Mouse (Mus musculus): ENCODE results near the gene Jpt1. TPM values are rescaled to one million over a fixed set of nuclear protein-coding genes. Genes with fewer than 3 reads are reported as not detected.
A peak's percentile ranks its signal among the peaks of the same experiment; 100 is the strongest.
"Not testable (repeated sequence)": the region's sequence is repeated elsewhere in the genome, so short reads cannot be mapped to it uniquely, and the experiment has no call there.

The Jpt1 gene
- polyA plus RNA-seq, 1 experiment = 86.6 TPM

GRCm38 (mm10) chr11:115534759-115535371 is 20.7 kb upstream of the Jpt1 start:
- Histone ChIP-seq H3K4me1 (ENCODE audit: control insufficient read depth) (peaks cover 39% of the 10 kb centered on the region), H3K27me3 (ENCODE audit: control insufficient read depth) (no peaks in the 10 kb centered on the region)

GRCm38 (mm10) chr11:115526446-115526845 is 12.3 kb upstream of the Jpt1 start:
- not testable (repeated sequence) for H3K4me3 ChIP-seq (replicated peaks); H3K27me3 ChIP-seq (ENCODE audit: control insufficient read depth); H3K4me1 ChIP-seq (ENCODE audit: control insufficient read depth); H3K9me3 ChIP-seq (ENCODE audit: control insufficient read depth, low read length)
- H3K36me3 ChIP-seq (ENCODE audit: control insufficient read depth) = peaks cover 88% of the 10 kb centered on the region

More at GRCm38 (mm10) chr11:115534759-115535371, 20.7 kb upstream of the Jpt1 start:
- H3K4me3 ChIP-seq (replicated peaks) = peak overlapping the region; percentile 74
- peaks cover 47% of the 10 kb centered on the region for H3K36me3 ChIP-seq (ENCODE audit: control insufficient read depth)
- no peaks in the 10 kb centered on the region for H3K9me3 ChIP-seq (ENCODE audit: control insufficient read depth, low read length)
- no peak for TF ChIP-seq TAL1 (IDR thresholded peaks at IDR 0.05; ENCODE audit: low read length)
- no peak for TF ChIP-seq GATA1 (IDR thresholded peaks at IDR 0.05; ENCODE audit: low read length)

- no peaks in the 10 kb centered on the region for H3K4me1 ChIP-seq (ENCODE audit: control insufficient read depth)
- H3K27me3 ChIP-seq (ENCODE audit: control insufficient read depth) = no peaks in the 10 kb centered on the region
- H3K36me3 ChIP-seq (ENCODE audit: control insufficient read depth) = peaks cover 60% of the 10 kb centered on the region
- H3K9me3 ChIP-seq (ENCODE audit: control insufficient read depth, low read length) = no peaks in the 10 kb centered on the region
- TF ChIP-seq TAL1 (IDR thresholded peaks at IDR 0.05; ENCODE audit: low read length) (no peak), GATA1 (IDR thresholded peaks at IDR 0.05; ENCODE audit: low read length) (no peak)
- no peak overlapping the region for H3K4me3 ChIP-seq (replicated peaks)
Measured at GRCm38 (mm10) chr11:115522703-115523102, 8.5 kb upstream of the Jpt1 start.

GRCm38 (mm10) chr11:115522238-115522637 is 8.1 kb upstream of the Jpt1 start:
- TF ChIP-seq GATA1 (IDR thresholded peaks at IDR 0.05; ENCODE audit: low read length) = no peak
- TF ChIP-seq TAL1 (IDR thresholded peaks at IDR 0.05; ENCODE audit: low read length) = no peak
- peaks cover 55% of the 10 kb centered on the region for H3K36me3 ChIP-seq (ENCODE audit: control insufficient read depth)
- H3K4me3 ChIP-seq (replicated peaks) = no peak overlapping the region
- no peaks in the 10 kb centered on the region; the same call in 1 of the 2 replicates for H3K4me1 ChIP-seq (ENCODE audit: control insufficient read depth)
- H3K27me3 ChIP-seq (ENCODE audit: control insufficient read depth) = no peaks in the 10 kb centered on the region
- no peaks in the 10 kb centered on the region for H3K9me3 ChIP-seq (ENCODE audit: control insufficient read depth, low read length)

DNA sequence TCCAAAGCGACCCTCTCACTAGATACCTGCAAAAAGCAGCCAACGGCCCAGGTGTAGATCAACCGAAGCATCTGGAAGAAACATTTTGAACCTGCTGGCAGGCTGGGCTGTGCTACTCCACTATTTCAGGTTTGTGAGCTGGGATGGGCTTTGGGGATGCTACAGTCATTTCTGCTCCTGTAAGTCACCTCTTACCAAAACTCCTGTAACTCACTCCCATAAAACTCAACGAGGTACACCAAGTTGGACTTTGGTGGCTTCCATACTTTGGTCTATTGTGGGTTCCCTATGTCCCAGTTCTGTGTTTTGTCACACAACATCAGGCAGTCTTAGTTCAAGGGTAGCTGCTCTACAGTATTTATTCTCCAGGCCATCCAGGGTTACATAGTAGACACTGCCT is 6.9 kb upstream of the Jpt1 start:
- Histone ChIP-seq H3K4me1 (ENCODE audit: control insufficient read depth) (no peaks in the 10 kb centered on the region; the same call in 1 of the 2 replicates), H3K27me3 (ENCODE audit: control insufficient read depth) (no peaks in the 10 kb centered on the region), H3K9me3 (ENCODE audit: control insufficient read depth, low read length) (no peaks in the 10 kb centered on the region), H3K4me3 (replicated peaks) (no peak overlapping the region), H3K36me3 (ENCODE audit: control insufficient read depth) (peaks cover 44% of the 10 kb centered on the region)
- no peak for TF ChIP-seq TAL1 (IDR thresholded peaks at IDR 0.05; ENCODE audit: low read length)
- TF ChIP-seq GATA1 (IDR thresholded peaks at IDR 0.05; ENCODE audit: low read length) = no peak

DNA sequence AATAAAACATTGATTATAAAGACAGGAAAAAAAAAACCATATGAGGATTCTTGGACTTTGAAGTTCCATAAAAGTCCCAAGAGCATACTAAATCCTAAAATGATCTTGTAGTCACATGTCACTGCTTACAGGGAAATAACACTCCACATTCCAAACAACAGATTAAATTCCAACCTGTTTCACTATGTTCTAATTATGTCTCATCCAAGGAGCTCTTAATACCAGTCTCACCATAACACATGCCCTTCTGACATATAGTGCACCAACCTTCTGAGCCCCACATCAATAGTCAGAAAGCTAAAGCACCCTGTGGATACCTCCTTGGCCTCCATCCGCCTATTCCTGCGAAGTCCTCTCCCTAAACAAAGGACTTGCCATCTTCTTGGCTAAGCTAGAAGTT is 6.0 kb upstream of the Jpt1 start:
- peaks cover 1% of the 10 kb centered on the region for H3K4me1 ChIP-seq (ENCODE audit: control insufficient read depth)
- H3K4me3 ChIP-seq (replicated peaks) = no peak overlapping the region
- no peaks in the 10 kb centered on the region for H3K27me3 ChIP-seq (ENCODE audit: control insufficient read depth)
- H3K36me3 ChIP-seq (ENCODE audit: control insufficient read depth) = peaks cover 35% of the 10 kb centered on the region
- H3K9me3 ChIP-seq (ENCODE audit: control insufficient read depth, low read length) = no peaks in the 10 kb centered on the region
- TF ChIP-seq GATA1 (IDR thresholded peaks at IDR 0.05; ENCODE audit: low read length) (no peak), TAL1 (IDR thresholded peaks at IDR 0.05; ENCODE audit: low read length) (no peak)

- H3K4me1 ChIP-seq (ENCODE audit: control insufficient read depth) = peaks cover 6% of the 10 kb centered on the region
- no peak for TF ChIP-seq GATA1 (IDR thresholded peaks at IDR 0.05; ENCODE audit: low read length)
- TF ChIP-seq TAL1 (IDR thresholded peaks at IDR 0.05; ENCODE audit: low read length) = no peak
- H3K36me3 ChIP-seq (ENCODE audit: control insufficient read depth) = peaks cover 29% of the 10 kb centered on the region
- H3K4me3 ChIP-seq (replicated peaks) = no peak overlapping the region
- no peaks in the 10 kb centered on the region for H3K9me3 ChIP-seq (ENCODE audit: control insufficient read depth, low read length)
- no peaks in the 10 kb centered on the region for H3K27me3 ChIP-seq (ENCODE audit: control insufficient read depth)
Measured at GRCm38 (mm10) chr11:115519581-115519980, 5.4 kb upstream of the Jpt1 start.

GRCm38 (mm10) chr11:115518693-115519092 is 4.5 kb upstream of the Jpt1 start:
- Histone ChIP-seq H3K4me3 (replicated peaks) (no peak overlapping the region), H3K27me3 (ENCODE audit: control insufficient read depth) (no peaks in the 10 kb centered on the region), H3K4me1 (ENCODE audit: control insufficient read depth) (peaks cover 13% of the 10 kb centered on the region), H3K9me3 (ENCODE audit: control insufficient read depth, low read length) (no peaks in the 10 kb centered on the region), H3K36me3 (ENCODE audit: control insufficient read depth) (peaks cover 20% of the 10 kb centered on the region)
- TF ChIP-seq GATA1 (IDR thresholded peaks at IDR 0.05; ENCODE audit: low read length) (no peak), TAL1 (IDR thresholded peaks at IDR 0.05; ENCODE audit: low read length) (no peak)

DNA sequence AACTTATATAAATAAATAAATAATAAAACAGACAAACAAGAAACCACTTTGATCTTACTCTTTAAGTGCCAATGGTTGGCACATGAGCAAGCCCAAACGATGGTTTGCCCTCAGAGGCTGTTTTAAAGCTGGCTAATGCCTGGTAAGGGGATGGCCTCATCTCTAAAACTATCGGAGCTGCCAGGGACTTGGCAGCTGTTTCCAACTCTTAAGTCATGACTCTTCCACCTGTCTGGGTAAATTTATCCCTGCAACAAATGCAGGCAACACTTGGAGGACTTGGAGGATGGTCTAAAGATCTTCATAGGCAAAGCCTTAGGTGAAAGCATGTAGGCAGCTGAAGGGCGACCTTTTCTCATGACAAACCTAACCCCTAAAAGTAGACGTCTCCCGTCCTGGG is 2.8 kb upstream of the Jpt1 start:
- Histone ChIP-seq H3K36me3 (ENCODE audit: control insufficient read depth) (peaks cover 11% of the 10 kb centered on the region), H3K27me3 (ENCODE audit: control insufficient read depth) (no peaks in the 10 kb centered on the region), H3K4me3 (replicated peaks) (no peak overlapping the region), H3K9me3 (ENCODE audit: control insufficient read depth, low read length) (no peaks in the 10 kb centered on the region), H3K4me1 (ENCODE audit: control insufficient read depth) (peaks cover 30% of the 10 kb centered on the region)
- TF ChIP-seq GATA1 (IDR thresholded peaks at IDR 0.05; ENCODE audit: low read length) = no peak
- no peak for TF ChIP-seq TAL1 (IDR thresholded peaks at IDR 0.05; ENCODE audit: low read length)

DNA sequence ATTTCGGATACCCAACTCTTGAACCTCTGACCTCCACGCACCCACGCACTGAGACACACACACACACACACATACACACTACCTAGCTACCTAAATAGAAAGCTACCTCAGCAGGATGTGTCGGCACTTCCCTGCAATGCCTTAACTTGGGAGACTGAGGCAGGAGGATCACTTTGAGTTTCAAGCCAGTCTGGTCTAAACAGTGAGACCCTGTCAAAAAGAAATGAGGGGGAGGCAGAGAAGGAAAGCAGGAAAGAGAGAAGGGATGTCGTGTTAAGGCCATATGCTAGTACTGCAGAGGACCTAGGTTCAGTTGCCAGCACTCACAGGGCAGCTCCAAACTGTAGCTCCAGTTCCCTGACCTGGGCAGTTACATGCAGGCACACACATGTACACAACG is 834 bp upstream of the Jpt1 start:
- Histone ChIP-seq H3K27me3 (ENCODE audit: control insufficient read depth) (no peaks in the 10 kb centered on the region), H3K4me1 (ENCODE audit: control insufficient read depth) (peaks cover 49% of the 10 kb centered on the region), H3K4me3 (replicated peaks) (peak overlapping the region; percentile 0), H3K36me3 (ENCODE audit: control insufficient read depth) (peaks cover 5% of the 10 kb centered on the region), H3K9me3 (ENCODE audit: control insufficient read depth, low read length) (no peaks in the 10 kb centered on the region)
- no peak for TF ChIP-seq GATA1 (IDR thresholded peaks at IDR 0.05; ENCODE audit: low read length)
- TF ChIP-seq TAL1 (IDR thresholded peaks at IDR 0.05; ENCODE audit: low read length) = no peak
